Mouse (Mus musculus): ENCODE measurements around the gene Shc2. TPM values are rescaled to one million over a fixed set of nuclear protein-coding genes. Genes with fewer than 3 reads are reported as not detected.

Gene Shc2
- polyA plus RNA-seq (2012; rRNA removed) = 7.4 and 7.6 TPM in 2 replicates

GRCm38 (mm10) chr10:79637128-79638110 is at the start of gene Shc2:
Gene Shc2 (minus strand): TSS chr10:79637918.
- no peak for DNase-seq (ENCODE audit: low spot score)

GRCm38 (mm10) chr10:79687513-79687912 is 49.8 kb upstream of the Shc2 start:
- no peak for DNase-seq (ENCODE audit: low spot score)

GRCm38 (mm10) chr10:79686691-79687090 is 49.0 kb upstream of the Shc2 start:
- no peak for DNase-seq (ENCODE audit: low spot score)

- DNase-seq (ENCODE audit: low spot score) = no peak
Observed at GRCm38 (mm10) chr10:79686219-79686618, 48.5 kb upstream of the Shc2 start.

GRCm38 (mm10) chr10:79684770-79685600 is 47.3 kb upstream of the Shc2 start:
- DNase-seq (ENCODE audit: low spot score) = no peak

GRCm38 (mm10) chr10:79683726-79684640 is 46.3 kb upstream of the Shc2 start:
- DNase-seq (ENCODE audit: low spot score) = no peak

GRCm38 (mm10) chr10:79682916-79683582 is 45.3 kb upstream of the Shc2 start:
- no peak for DNase-seq (ENCODE audit: low spot score)

GRCm38 (mm10) chr10:79682551-79682915 is 44.8 kb upstream of the Shc2 start:
- DNase-seq (ENCODE audit: low spot score) = no peak

GRCm38 (mm10) chr10:79681591-79682245 is 44.0 kb upstream of the Shc2 start, which contains the start of gene Cdc34:
Gene Cdc34 (plus strand): TSS chr10:79682195.
- DNase-seq (ENCODE audit: low spot score) = peak; percentile 98

GRCm38 (mm10) chr10:79680606-79681495 is 43.1 kb upstream of the Shc2 start:
- DNase-seq (ENCODE audit: low spot score) = no peak

- DNase-seq (ENCODE audit: low spot score) = no peak
Observed at GRCm38 (mm10) chr10:79675346-79676035, 37.8 kb upstream of the Shc2 start.

- DNase-seq (ENCODE audit: low spot score) = no peak
Observed at GRCm38 (mm10) chr10:79673054-79673453, 35.3 kb upstream of the Shc2 start.

GRCm38 (mm10) chr10:79672088-79672455 is 34.4 kb upstream of the Shc2 start:
- no peak for DNase-seq (ENCODE audit: low spot score)

GRCm38 (mm10) chr10:79671396-79672087 is 33.8 kb upstream of the Shc2 start:
- no peak for DNase-seq (ENCODE audit: low spot score)

GRCm38 (mm10) chr10:79670071-79670888 is 32.6 kb upstream of the Shc2 start:
- DNase-seq (ENCODE audit: low spot score) = no peak

- peak; percentile 73 for DNase-seq (ENCODE audit: low spot score)
Observed at GRCm38 (mm10) chr10:79669576-79670057, 31.9 kb upstream of the Shc2 start.

Data from urinary bladder, adult 2 months (tissue).